Mouse (Mus musculus) 416B (cell line): ENCODE results near the gene Hist2h2bb.
"Not testable (repeated sequence)": the region's sequence is repeated elsewhere in the genome, so short reads cannot be mapped to it uniquely, and the experiment has no call there.

ENCODE experiments used
- DNase-seq: peaks from one replicate; pipeline ENCODE4 v3.0.0; 2011; ENCODE audit warnings: low read depth

Gene Hist2h2bb

DNA sequence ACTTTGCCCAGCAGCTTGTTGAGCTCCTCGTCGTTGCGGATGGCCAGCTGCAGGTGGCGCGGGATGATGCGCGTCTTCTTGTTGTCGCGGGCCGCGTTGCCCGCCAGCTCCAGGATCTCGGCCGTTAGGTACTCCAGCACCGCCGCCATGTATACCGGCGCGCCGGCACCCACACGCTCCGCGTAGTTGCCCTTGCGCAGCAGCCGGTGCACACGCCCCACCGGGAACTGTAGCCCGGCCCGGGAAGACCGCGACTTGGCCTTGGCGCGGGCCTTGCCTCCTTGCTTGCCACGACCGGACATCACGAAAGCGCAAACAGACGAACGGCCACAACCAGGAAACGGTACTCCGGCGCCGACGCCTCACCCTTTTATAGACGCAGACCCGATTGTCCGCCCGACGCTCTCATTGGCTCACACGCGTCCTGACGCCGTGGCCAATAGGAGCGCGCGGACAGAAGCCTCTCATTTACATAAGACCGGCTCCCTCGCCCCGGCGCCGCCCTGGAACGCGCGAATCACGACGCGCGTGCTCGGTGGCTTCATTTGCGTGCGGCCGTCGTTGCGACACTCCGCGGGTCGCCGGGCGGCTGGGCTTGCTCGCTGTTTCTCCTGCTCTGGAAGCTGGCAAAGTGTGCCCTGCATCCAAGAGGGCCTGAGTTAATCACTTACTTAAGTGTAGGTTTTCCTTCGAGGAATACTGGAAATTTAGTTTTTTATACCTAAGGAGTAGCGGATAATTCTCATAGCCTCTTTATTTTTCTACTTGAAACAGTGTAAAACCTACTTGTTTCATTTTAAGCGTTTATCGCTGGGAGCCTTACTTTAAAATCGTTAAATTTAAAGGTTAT is 29.4 kb upstream of the Hist2h2bb start, which contains the start of gene Hist2h2aa2:
Gene Hist2h2aa2, minus strand, starts transcription at position 328 of the 850 bp plus-strand sequence.
- peak; percentile 89 for DNase-seq

DNA sequence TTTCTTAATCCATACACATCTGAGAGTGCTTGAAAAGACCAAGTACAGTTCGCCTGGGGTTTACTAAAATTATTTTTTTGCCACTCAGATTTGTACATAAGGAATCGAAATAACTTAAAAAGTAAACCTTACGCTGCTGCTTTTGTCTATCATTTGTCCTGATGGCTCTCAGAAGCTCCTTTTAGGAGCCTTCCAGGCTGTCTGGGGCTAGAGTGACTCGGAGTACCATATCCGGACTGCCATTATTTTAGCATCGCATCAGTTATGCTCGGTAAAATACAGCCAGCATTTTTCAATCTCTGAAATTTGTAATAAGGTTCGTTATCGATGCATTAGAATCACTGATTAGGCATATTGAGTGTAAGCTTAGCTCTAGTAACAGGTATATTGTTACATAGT is 28.8 kb upstream of the Hist2h2bb start:
- DNase-seq: no peak

DNA sequence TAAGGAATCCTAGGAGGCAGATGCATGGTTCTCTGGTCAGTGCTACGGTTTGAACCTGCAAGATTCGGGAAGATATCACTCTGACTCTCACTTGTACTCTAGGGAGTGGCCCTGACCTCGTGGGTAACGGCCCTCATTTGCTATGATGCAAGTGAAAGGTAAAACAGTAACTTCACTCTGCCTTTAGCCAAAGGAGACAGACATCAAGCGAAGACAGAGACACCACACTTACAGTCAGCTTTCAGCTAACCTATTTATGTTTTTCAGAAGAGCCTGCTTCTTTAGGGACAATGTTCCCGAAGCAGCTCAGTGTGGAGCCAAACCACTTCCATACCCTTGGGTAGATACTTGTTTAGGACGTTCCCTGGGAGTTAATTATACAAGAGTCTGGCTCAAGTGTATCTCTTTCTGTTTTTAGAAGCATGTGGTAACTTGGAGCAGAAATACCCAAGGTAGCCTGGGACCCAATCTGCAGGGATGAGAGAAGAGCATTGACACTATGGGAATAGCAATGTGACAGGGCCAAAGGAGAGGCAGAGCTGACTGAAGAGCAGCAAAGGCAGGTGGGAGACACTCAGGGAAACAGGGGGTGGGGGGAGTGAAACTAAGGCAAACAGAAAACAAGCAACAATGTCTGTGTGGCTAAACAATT is 25.5 kb upstream of the Hist2h2bb start:
- peak; percentile 55 for DNase-seq

DNA sequence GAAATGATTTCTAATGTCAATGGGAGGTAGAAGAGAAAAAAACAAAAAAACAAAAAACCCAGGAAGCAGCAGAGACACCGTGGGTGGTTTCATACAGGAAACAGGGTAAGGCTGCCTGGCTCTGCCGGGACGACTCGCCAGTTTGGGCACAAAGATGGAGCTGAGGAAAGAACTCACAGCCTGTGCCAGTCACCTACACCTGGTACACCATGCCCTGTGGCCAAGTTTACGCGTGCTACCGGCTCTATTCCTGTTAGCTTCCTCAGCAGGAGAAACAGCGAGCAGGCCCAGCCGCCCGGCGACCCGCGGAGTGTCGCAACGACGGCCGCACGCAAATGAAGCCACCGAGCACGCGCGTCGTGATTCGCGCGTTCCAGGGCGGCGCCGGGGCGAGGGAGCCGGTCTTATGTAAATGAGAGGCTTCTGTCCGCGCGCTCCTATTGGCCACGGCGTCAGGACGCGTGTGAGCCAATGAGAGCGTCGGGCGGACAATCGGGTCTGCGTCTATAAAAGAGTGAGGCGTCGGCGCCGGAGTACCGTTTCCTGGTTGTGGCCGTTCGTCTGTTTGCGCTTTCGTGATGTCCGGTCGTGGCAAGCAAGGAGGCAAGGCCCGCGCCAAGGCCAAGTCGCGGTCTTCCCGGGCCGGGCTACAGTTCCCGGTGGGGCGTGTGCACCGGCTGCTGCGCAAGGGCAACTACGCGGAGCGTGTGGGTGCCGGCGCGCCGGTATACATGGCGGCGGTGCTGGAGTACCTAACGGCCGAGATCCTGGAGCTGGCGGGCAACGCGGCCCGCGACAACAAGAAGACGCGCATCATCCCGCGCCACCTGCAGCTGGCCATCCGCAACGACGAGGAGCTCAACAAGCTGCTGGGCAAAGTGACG is 24.3 kb upstream of the Hist2h2bb start, which contains the start of gene Hist2h2aa1:
Gene Hist2h2aa1, plus strand, starts transcription at position 495 of the 884 bp plus-strand sequence.
- DNase-seq: peak; percentile 92

DNA sequence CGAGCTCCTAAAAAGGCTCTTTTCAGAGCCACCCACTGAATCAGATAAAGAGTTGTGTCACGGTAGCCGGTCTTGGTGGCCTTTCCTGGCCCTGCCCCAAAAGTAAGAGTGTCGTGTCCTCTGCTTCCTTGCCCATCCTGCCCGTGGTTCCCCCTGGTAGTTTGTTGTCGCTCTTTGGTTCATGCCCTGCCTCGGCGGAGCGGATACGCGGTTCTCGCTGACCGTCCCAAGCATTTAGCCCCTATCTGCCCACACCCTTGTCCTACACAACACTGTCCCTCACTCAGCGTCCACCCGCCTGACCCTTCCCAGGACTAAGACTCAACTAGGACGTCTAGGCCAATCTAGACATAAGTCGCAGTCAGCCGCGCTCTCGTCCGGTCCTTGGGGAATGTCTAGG is 23.5 kb upstream of the Hist2h2bb start:
- DNase-seq: not testable (repeated sequence)

DNA sequence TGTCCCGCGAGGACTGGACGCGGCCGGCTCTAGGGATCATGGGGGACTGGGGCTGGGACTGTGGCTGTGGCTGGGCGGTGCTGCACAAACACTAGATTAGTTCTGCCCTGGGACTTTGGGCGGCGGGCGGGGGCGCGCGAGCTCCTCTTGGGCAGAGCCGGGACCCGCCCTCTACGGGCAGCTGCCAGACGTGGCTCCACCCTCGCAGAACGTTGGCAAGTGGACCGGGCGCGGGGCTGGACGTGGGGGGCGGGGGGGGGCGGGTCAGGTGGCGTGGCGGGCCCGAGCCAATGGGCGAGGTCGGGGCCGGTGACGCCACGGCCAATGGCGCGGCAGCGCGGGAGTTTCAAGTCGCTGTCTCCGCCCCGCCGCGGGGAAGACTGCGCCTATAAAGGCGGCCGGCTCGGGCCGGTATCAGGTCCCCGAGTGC is 23.1 kb upstream of the Hist2h2bb start, which contains the start of gene Hist2h3c1:
Gene Hist2h3c1, plus strand, starts transcription at position 259 of the 430 bp plus-strand sequence.
- not testable (repeated sequence) for DNase-seq

DNA sequence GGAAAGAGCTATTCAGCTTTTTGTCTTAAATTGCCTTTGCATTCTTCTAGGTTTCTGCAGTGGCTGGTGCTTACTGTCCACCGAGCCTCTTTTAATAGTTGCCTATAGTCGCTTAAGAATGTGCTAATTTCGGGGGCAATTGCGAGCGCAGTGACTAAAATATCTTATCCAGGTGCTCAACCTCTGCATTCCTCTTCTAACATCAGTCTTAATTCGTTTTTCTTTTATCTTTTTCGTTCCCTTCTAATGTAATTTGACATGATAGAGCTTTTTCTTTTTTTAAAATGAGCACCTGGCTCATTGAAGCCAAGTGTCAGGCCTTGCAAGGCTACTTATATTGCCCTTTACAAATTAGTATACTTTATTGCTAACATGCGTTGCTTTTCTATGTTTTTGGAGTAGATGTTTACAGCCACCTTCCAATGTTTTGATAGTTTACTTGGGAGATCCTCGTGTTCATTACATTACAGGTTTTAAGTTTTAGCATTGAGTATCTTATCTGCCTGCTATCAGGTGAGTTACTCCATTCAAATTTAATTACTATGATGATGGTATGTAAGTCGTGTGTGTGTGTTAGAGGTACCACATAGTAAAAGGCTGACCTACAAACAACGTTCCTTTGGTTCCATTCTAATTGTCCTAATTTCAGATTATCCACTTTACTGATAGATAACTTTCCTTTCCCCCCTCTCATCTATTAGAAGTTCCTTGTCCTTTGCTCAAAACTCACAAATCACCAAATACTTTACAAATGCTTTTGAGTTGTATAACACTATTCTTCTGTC is 22.0 kb upstream of the Hist2h2bb start:
- DNase-seq: peak; percentile 76

DNA sequence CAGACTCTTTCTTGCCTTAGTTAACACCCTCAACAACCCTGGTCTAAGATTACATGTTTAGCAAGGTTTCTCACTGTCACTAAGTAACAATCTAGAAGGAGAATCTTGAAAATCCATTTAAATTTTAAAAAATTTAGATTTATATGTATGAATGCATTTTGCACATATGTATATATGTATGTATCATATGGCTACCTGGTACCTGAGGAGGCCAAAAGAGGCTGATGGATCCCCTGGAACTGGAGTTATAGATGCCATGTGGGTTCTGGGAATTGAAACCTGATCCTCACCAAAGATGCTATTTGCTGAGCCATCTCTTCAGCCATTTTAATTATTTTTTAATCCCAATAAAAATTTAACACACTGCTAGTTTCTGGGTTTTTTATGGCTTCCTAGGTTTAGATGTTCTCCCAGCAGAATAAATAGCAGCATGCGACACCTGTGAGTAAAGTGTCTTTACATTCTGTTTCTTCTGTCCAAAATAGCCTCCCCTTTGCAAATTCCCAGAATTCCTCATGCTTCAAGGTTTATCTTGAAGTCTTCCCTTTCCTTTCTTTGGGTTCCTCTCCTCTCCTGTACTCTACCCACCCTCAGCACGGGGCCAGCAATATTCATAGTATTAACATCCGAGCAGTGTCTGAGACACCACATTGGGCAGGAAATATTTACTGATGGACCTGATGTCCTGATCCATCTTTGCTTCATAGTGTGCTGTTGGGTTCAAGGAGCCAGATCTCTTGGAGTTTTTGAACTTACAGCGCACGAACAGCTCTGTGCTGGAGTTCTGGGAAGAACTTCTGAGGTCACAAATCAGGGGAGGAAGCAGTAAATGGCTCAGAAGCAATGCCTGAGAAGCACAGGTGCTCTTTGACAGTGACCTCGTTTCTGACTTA is 21.2 kb upstream of the Hist2h2bb start:
- DNase-seq: peak; percentile 70

DNA sequence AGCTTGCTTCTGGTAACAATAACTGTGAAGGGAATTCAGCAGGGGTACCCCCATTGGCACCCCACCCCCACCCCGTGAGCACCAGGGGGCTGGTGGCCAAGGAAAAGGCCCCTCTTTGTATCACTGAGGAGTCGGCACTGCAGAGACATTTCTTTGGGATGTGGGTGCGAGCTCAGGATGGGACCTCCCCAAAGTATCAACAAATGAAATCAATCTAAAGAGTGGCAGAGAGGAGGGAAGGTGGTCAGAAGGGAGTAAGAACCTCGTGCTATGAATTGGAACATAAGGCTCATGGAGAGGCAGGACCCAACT is 20.6 kb upstream of the Hist2h2bb start:
- DNase-seq: no peak

DNA sequence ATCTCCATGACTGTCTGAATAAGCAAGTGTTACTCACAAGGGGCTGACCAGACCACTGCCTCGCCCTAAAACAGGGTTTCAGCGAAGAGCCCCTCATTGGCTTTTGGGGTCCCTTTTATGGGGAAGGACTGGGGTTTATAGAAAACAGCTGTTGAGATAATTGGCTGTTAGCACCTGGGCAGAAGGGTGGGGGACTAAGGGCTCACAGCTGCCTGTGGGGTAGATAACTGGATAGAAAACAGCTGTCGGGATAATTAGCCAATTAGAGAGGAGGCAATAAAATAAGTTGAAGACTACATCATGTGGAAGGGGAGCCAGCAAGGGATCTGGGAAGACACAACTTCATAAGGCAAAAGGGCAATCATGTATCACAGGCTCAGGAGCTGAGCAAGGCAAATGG is 18.7 kb upstream of the Hist2h2bb start:
- DNase-seq: no peak

DNA sequence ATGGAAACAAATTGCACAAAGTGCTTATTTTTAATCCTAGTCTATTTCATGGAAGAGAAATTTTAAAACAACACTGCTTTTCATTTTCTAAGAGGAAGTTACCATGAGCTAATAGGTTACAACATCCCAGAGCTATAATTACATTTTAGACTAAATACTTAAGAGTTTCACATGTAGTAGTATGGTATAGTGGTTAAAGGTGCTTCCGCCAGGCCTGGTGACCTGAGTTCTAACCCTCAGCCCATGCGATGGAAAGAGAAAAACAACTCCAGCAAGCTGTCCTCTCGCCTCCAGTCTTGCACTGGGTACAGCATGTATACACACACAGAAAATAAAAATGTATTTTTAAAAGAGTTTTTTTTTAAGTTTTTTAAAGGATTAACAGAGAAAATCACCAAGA is 17.8 kb upstream of the Hist2h2bb start:
- DNase-seq: no peak

DNA sequence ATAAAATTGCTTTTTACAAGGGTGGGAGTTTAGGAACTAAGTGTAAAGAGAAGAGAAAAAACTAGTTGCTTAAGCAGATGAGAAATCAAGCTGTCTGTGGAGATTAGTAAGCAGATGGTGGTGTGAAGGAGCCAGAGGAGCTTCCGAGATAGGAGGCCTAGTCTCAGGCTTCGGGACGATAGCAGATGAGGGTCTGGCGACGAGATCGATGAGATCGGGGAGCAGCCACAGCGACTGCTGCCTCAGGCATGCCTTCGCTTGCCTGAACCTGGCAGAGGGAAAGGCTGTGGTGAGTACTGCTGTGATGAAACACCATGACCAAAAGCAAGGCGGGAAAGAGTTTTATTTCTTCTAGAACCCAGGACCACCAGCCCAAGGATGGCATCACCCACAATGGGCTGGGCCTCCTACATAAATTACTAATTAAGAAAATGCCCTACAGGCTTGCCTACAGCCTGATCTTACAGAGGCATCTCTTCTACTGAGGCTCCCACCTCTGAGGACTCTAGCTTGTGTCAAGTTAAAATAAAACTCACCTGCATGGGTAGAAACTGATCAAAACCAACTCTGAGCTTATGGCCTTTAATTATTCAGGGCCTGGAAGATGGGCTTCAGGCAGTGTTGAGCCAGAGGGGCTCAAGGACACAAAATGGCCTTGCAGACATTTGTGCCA is 14.7 kb upstream of the Hist2h2bb start:
- DNase-seq: no peak

DNA sequence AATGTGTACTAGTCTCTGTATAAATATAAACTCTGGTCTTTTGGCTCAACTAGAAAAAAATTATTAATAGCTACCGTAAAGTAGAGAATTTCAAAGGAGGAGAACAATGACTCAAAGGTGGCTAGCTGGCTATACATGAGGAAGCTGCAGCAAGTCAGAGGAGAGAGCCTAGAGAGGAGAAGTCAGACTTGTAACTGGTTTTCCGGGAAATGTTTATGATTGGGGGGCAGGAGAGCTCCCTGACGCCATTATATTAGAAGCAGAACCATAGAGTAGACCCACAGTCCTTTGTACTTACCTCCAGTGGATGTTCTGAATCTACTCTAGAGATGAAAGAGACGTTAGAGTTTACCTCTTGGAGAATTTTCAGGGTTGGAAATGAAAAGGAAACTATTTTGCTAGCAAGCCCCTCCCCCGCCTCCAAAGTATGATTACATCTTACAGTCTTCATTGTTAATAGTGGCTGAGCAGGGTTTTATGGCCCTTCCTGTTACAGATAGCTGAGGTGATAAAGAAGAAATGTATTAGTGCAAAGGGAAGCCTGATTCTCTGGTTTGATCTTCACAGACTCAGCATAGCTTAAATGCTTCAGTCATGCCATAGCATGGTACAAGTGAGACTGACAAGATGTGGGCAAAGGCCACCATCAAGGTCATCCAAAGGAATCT is 13.5 kb upstream of the Hist2h2bb start:
- no peak for DNase-seq

DNA sequence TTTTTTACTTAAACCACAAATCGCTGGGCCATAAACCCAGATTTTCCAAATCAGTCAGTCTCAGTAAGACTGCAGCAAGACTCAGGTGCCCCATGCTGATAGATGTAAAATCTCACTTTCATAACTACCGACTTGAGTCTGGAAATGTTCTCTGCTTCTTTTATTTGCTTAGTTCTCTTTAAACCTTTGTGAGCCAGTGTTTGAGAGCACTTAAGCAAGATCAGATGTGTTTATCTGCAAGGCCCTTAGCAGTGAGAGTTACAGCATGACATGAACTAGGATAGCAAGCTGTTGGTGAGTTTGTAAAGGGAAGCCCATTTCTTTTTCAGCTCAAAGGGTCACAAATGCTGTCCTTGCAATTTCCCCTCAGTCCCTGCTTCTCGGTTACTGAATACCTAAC is 12.4 kb upstream of the Hist2h2bb start:
- no peak for DNase-seq

DNA sequence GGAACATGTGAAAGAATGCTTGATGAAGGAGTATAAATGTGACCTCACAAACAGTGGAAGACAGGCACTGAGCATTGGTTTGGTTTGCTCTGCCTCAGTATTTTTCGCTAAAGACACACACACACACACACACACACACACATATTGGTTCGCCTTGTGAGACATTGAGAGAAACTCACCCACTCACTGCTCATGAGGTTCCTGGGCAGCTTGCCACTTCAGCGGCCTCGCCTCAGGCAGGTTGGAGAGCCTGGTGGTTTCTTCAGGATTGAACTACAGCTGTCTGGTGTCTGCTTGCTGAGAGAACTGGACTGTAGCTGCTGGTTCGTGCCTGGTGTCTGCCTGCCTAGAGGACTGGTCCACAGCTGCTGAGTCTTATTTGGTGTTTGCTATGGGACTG is 9.3 kb upstream of the Hist2h2bb start:
- no peak for DNase-seq

DNA sequence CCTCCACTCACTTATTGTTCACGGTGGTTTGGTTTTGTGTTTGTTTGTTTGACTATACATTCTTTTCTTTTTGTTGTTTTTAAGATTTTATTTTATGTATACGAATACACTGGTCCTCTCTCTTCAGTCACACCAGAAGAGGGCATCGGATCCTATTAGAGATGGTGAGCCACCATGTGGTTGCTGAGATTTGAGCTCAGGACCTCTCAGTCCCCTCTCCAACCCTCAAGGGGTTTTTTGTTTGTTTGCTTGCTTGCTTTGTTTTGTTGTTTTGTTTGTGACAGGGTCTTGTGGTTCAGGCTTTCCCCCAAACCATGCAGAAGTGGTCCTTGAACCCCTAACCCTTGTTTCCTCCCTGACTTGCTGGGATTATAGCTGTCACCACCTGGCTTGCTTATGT is 7.9 kb upstream of the Hist2h2bb start:
- no peak for DNase-seq

DNA sequence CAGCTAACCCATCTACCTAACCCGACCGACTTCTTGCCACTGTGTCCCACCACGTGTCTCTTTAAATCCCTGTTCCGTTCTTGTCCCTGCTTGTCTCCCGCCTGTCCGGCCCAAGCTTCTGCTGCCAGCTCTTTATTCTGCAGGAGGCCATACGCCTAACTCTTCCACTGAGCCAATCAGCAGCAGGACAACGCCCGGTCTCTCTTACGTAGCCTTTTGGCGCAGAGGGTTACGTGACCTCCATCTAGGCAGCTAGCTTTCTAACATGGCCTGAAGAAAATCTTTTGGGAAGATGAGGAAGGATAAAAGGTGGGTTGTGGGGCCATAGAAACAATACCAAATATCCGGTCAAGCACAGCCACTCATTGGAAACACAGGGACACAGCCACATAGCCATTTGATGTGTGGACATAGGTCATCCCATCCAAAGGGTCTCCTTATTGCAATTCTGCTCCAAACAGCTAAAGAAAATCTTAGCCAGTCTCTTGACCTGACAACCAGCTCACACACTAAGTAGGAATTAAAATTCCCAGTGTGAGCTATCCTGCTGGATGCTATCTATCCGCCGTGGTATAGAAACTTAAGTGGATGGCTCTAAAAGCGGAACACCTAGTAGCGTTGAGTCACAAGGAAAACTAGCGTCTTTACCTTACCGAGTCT is 7.2 kb upstream of the Hist2h2bb start:
- DNase-seq: peak; percentile 95

DNA sequence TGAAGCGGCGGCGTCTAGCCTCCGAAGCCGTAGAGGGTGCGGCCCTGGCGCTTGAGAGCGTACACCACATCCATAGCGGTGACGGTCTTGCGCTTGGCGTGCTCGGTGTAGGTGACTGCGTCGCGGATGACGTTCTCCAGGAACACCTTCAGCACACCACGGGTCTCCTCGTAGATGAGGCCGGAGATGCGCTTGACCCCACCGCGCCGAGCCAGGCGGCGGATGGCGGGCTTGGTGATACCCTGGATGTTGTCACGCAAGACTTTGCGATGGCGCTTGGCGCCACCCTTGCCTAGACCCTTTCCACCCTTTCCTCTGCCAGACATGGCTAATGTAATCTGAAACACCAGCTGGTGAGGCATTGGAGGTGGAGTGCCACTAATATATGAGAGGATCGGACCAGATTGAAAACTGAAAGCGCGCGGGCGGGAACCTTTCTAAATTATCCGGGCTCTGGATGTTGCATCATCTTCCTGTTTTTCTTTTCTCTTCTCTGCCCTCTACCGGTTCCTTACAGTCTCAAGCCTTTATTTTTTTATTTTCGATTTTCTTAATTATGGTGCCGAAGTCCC is 6.5 kb upstream of the Hist2h2bb start, which contains the start of gene Hist2h4:
Gene Hist2h4, minus strand, starts transcription at position 333 of the 572 bp plus-strand sequence.
- peak; percentile 99 for DNase-seq
